9 mouse cellular contexts compared by ENCODE assay signal in the genomic region with DNA sequence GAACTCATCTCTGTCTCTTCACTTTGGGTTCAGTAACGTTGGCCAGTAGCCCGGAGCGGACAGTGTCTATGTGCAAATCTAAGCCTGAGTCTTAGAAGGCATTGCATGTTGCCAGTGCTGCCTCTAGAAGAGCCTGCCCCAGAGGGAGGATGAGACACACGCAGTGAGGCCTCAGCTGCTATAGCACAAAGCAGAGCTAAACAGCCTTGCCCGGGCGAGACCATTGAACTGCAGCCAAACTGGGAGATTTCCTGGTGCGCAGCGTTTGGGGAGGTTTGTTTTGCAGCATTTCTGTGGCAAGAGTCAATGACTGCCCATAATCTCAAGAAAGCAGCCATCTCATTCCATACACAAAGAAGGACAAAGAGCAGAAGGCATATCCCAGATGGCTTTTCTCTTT.
DNase-seq lines count a peak whose midpoint lies in the region; ATAC-seq lines count a peak whose summit lies in the region.
"Had no signal": no experiment of that assay in that cellular context is flagged by ENCODE, and none has a peak within 500 bp of the region (broad histone marks: within the 10 kb centered on the region; RNA-seq: fewer than 3 reads in every experiment).

No protein-coding gene starts in this region.

- no peak overlapping the region for H3K4me2 ChIP-seq in midbrain, embryonic 11.5 days

- peak; percentile 8 to 12 for DNase-seq in heart, postnatal 10 days
- DNase-seq in heart, adult 8-10 months (ENCODE audit: low spot score) = no peak
- DNase-seq in midbrain, embryonic 10.5 days (ENCODE audit: low spot score) = no peak
- no peak for DNase-seq in midbrain, embryonic 11.5 days (ENCODE audit: low spot score, missing footprints)
- peak; percentile 66 to 75 for DNase-seq in cerebellum, postnatal 10 days
- DNase-seq in ovary, postnatal 10 days (ENCODE audit: low spot score) = peak; percentile 10
- DNase-seq in spleen, postnatal 4 days (ENCODE audit: low spot score in 2 of 2) = no peak
- DNase-seq: layer of hippocampus, adult 9-11 months had no signal

- H3K9me3 ChIP-seq in midbrain, embryonic 10.5 days (replicated peaks) = no peaks in the 10 kb centered on the region
- H3K9me3 ChIP-seq in midbrain, embryonic 11.5 days (ENCODE audit: control insufficient read depth, low read length) = no peaks in the 10 kb centered on the region

- H3K27ac ChIP-seq in midbrain, embryonic 10.5 days (replicated peaks) = peak overlapping the region; percentile 65
- no peak overlapping the region for H3K27ac ChIP-seq in midbrain, embryonic 11.5 days (ENCODE audit: low read depth, low read length)

- peaks cover 73% of the 10 kb centered on the region for H3K27me3 ChIP-seq in midbrain, embryonic 10.5 days (ENCODE audit: low read depth, poor library complexity, severe bottlenecking)
- peaks cover 24% of the 10 kb centered on the region for H3K27me3 ChIP-seq in midbrain, embryonic 11.5 days (ENCODE audit: control insufficient read depth, insufficient read depth, low read length)

- no peak for ATAC-seq in midbrain, embryonic 11.5 days (ENCODE audit: low FRiP score)
- ATAC-seq: inflammation-experienced regulatory T-cells, adult 6 months had no signal

- H3K36me3 ChIP-seq in midbrain, embryonic 10.5 days = no peaks in the 10 kb centered on the region
- H3K36me3 ChIP-seq in midbrain, embryonic 11.5 days (ENCODE audit: control insufficient read depth, insufficient read depth, low read length) = no peaks in the 10 kb centered on the region

- intact Hi-C loops in heart, postnatal 10 days (cut with DNase I) = no loop called here

- H3K4me1 ChIP-seq in midbrain, embryonic 10.5 days = peaks cover 69% of the 10 kb centered on the region
- peaks cover 40% of the 10 kb centered on the region for H3K4me1 ChIP-seq in midbrain, embryonic 11.5 days (ENCODE audit: control insufficient read depth, insufficient read depth, low read length)

- no peak overlapping the region for H3K9ac ChIP-seq in midbrain, embryonic 11.5 days (ENCODE audit: low read length)

- WGBS in midbrain, embryonic 10.5 days = 59% methylated on average over 8 of the region's 8 CpGs
- 62% methylated on average over 8 of the region's 8 CpGs for WGBS in midbrain, embryonic 11.5 days

- no peak overlapping the region for H3K4me3 ChIP-seq in midbrain, embryonic 10.5 days
- H3K4me3 ChIP-seq in midbrain, embryonic 11.5 days (ENCODE audit: low read depth, low read length) = no peak overlapping the region

Comparison
In these comparisons a context has a peak if more than half of its experiments do, and no peak if none do; other contexts are left out.
1. DNase-seq: peak in heart, postnatal 10 days (2 of 2), cerebellum, postnatal 10 days (2 of 2) and ovary, postnatal 10 days (single experiment); none in heart, adult 8-10 months (single experiment), midbrain, embryonic 10.5 days (single experiment), midbrain, embryonic 11.5 days (single experiment) and spleen, postnatal 4 days (0 of 2).